Mouse (Mus musculus): ENCODE data around the gene Ergic2. TPM values are rescaled to one million over a fixed set of nuclear protein-coding genes. Genes with fewer than 3 reads are reported as not detected.
"Not testable (repeated sequence)": the region's sequence is repeated elsewhere in the genome, so short reads cannot be mapped to it uniquely, and the experiment has no call there.

Ergic2 gene
- polyA plus RNA-seq, 1 experiment = 23.4 TPM

GRCm38 (mm10) chr6:148216752-148217151 lies 4.6 kb upstream of the Ergic2 start:
- DNase-seq (ENCODE audit: low read depth, low spot score) = no peak
- WGBS = 86% methylated on average over 4 of the region's 4 CpGs

GRCm38 (mm10) chr6:148214765-148215164 lies 2.6 kb upstream of the Ergic2 start:
- WGBS = 3% methylated on average over 5 of the region's 5 CpGs
- no peak for DNase-seq (ENCODE audit: low read depth, low spot score)

- under 1% methylated on average over 51 of the region's 51 CpGs for WGBS
- no peak for DNase-seq (ENCODE audit: low read depth, low spot score)
Measured at GRCm38 (mm10) chr6:148211391-148211876, 740 bp downstream of the Ergic2 start.

GRCm38 (mm10) chr6:148207522-148207921 lies 4.7 kb downstream of the Ergic2 start:
- 79% methylated on average over 1 of the region's 1 CpGs for WGBS

GRCm38 (mm10) chr6:148205134-148205533 lies 7.0 kb downstream of the Ergic2 start:
- WGBS = 78% methylated on average over 1 of the region's 1 CpGs
- no peak for DNase-seq (ENCODE audit: low read depth, low spot score)

More at GRCm38 (mm10) chr6:148207522-148207921, 4.7 kb downstream of the Ergic2 start:
- DNase-seq (ENCODE audit: low read depth, low spot score) = no peak

GRCm38 (mm10) chr6:148199729-148200128 lies 12.4 kb downstream of the Ergic2 start:
- DNase-seq (ENCODE audit: low read depth, low spot score) = no peak
- 64% methylated on average over 3 of the region's 3 CpGs for WGBS

- DNase-seq (ENCODE audit: low read depth, low spot score) = no peak
- 69% methylated on average over 2 of the region's 2 CpGs for WGBS
Measured at GRCm38 (mm10) chr6:148199177-148199576, 13.0 kb downstream of the Ergic2 start.

- WGBS = 39% methylated on average over 6 of the region's 6 CpGs
- no peak for DNase-seq (ENCODE audit: low read depth, low spot score)
Measured at GRCm38 (mm10) chr6:148193972-148194701, 18.0 kb downstream of the Ergic2 start.

- 85% methylated on average over 1 of the region's 1 CpGs for WGBS
- no peak for DNase-seq (ENCODE audit: low read depth, low spot score)
Measured at GRCm38 (mm10) chr6:148185694-148186093, 26.5 kb downstream of the Ergic2 start.

- WGBS = 67% methylated on average over 3 of the region's 3 CpGs
- DNase-seq (ENCODE audit: low read depth, low spot score) = no peak
Measured at GRCm38 (mm10) chr6:148172904-148173303, 39.3 kb downstream of the Ergic2 start.

- DNase-seq (ENCODE audit: low read depth, low spot score) = not testable (repeated sequence)
- WGBS = 57% methylated on average over 4 of the region's 4 CpGs
Measured at GRCm38 (mm10) chr6:148152305-148152704, 59.9 kb downstream of the Ergic2 start.

GRCm38 (mm10) chr6:148142421-148142820 lies 69.8 kb downstream of the Ergic2 start:
- WGBS = 92% methylated on average over 1 of the region's 1 CpGs
- DNase-seq (ENCODE audit: low read depth, low spot score) = no peak

GRCm38 (mm10) chr6:148141874-148142273 lies 70.3 kb downstream of the Ergic2 start:
- WGBS = 81% methylated on average over 5 of the region's 5 CpGs
- DNase-seq (ENCODE audit: low read depth, low spot score) = no peak

GRCm38 (mm10) chr6:148139288-148139995 lies 72.7 kb downstream of the Ergic2 start:
- no peak for DNase-seq (ENCODE audit: low read depth, low spot score)
- 86% methylated on average over 6 of the region's 6 CpGs for WGBS

- 28% methylated on average over 9 of the region's 9 CpGs for WGBS
- peak; percentile 61 for DNase-seq (ENCODE audit: low read depth, low spot score)
Measured at GRCm38 (mm10) chr6:148135769-148136382, 76.3 kb downstream of the Ergic2 start.

- no peak for DNase-seq (ENCODE audit: low read depth, low spot score)
Measured at GRCm38 (mm10) chr6:148133536-148133935, 78.6 kb downstream of the Ergic2 start.

GRCm38 (mm10) chr6:148132314-148132713 lies 79.9 kb downstream of the Ergic2 start:
- 83% methylated on average over 10 of the region's 10 CpGs for WGBS

More at GRCm38 (mm10) chr6:148132314-148132713, 79.9 kb downstream of the Ergic2 start:
- no peak for DNase-seq (ENCODE audit: low read depth, low spot score)

Measured in large intestine, adult 2 months (tissue).